Mouse (Mus musculus) CH12F3 (cell line): ENCODE data around the gene Chmp1a.

Experiments used
- in situ Hi-C: fragments of 300-500 bp; cut with MboI; formaldehyde crosslinking; loops from 2 replicates; pipeline ENCODE4 v1.14.3; 2020; ENCODE audit warnings: low sequenced_read_pairs

Chmp1a gene

DNA sequence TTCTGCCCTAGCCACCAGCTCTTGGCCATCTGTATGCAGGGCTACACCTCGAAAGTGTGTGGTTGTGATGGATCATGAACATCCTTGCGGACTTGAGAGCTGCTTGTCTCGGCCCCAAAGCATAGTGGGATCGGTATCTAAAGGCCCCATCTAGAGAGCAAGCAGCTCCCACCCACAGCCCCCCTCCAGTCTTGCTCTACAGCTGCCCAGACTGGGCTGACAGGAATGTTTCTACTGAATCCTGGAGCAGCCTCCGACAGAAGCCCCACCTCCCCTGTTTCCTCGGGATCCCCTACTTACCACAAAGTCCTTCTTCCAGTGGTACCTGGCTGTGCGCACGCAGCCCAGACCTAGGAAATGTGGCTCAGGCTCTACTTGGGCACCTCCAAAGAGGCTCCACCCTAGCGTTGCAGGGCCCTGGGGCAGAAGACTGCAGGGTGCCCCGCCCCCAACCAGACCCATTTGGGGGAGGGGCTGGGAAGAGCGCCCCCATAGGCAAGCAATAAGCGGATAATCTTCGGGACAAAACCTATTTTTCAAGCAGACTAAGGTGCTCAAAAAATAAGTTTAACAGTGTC, 54.6 kb downstream of the Chmp1a start, which contains the start of gene Sult5a1:
Gene Sult5a1 (minus strand): TSS at position 428 of the 578 bp plus-strand sequence.
- in situ Hi-C loops: no loop called here

- in situ Hi-C loops: no loop called here
These were observed 56.3 kb downstream of the Chmp1a start for GRCm38 (mm10) chr8:123156070-123156773.

DNA sequence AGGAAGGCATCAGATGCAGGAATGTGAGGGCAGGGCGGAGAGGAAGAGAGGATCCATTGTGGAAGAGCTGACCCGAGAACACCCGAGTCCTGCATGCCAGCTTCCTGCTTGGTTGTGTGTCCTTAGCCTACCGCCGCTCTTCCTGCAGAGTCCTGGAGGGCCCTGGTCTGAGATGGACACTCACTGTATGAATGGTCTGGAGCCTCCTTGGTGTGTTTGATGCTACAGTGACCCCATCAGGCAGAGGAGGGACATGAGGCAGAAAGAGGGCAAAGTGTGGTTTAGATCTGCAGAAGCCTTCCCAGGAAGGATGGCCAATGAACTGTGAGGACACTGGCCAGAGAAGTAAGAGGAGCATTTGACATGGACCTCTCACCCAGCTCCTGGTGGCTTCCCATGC, 57.4 kb downstream of the Chmp1a start:
- in situ Hi-C loops: no loop called here
